Comparison of ENCODE assay signal across 19 mouse cellular contexts in the genomic region with DNA sequence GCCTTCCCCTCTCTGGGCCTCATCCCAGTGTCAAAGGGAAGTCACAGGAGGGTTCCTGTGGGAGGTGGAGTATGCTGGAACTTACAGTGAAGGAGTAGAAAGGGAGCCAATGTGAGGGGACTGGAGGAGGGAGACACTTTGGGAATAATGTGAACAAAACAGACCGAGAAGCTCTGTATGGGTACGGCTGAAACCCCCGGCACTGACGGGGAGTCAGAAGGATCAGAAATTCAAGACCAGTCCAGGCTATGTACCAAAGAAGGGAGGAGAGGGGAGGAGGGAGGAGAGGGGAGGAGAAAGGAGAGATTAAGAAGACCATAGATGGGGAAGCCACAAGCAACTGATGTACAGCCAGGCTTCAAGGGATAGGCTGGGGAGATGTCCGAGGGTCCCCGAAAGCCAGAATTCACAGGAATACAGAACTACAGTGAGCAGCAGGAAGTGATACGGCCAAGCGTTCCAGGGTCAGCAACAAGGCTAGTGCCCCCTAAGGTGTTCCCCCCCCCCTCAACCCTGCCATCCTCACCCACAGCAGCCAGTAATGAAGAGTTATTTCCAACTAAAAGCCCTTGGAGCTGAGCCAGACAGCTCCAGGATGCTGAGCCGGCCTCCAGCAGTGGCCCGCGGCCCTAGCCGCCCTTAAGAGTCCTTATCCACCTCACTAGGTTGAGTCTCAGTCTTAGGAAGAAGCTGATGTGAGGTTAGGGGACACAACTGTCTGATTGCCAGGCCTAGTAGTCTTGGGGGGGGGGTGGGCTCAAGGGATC. TPM values are rescaled to one million over a fixed set of nuclear protein-coding genes. Genes with fewer than 3 reads are reported as not detected.
DNase-seq lines count a peak whose midpoint lies in the region; ATAC-seq lines count a peak whose summit lies in the region.
"Had no signal": no experiment of that assay in that cellular context is flagged by ENCODE, and none has a peak within 500 bp of the region (broad histone marks: within the 10 kb centered on the region; RNA-seq: fewer than 3 reads in every experiment).

No protein-coding gene starts in this region.

- H3K9ac ChIP-seq in forebrain, embryonic 14.5 days (ENCODE audit: low read length), result peak overlapping the region; percentile 35; the same call in 1 of the 2 replicates
- H3K9ac ChIP-seq in forebrain, embryonic 11.5 days (ENCODE audit: low read length), result no peak overlapping the region
- no peak overlapping the region for H3K9ac ChIP-seq in midbrain, embryonic 14.5 days (replicated peaks; ENCODE audit: low read length)
- H3K9ac ChIP-seq in midbrain, embryonic 16.5 days (ENCODE audit: low read depth, low read length), result no peak overlapping the region
- H3K9ac ChIP-seq in forebrain, embryonic 16.5 days (replicated peaks; ENCODE audit: low read depth, low read length), result no peak overlapping the region
- H3K9ac ChIP-seq: heart, embryonic 13.5 days had no signal

- H3K4me2 ChIP-seq in forebrain, embryonic 14.5 days (ENCODE audit: low read length), result peak overlapping the region; percentile 7
- H3K4me2 ChIP-seq in forebrain, embryonic 11.5 days (ENCODE audit: low read depth, low read length, severe bottlenecking), result no peak overlapping the region
- H3K4me2 ChIP-seq in midbrain, embryonic 14.5 days (ENCODE audit: low read length), result no peak overlapping the region
- no peak overlapping the region for H3K4me2 ChIP-seq in midbrain, embryonic 16.5 days (ENCODE audit: low read length)
- no peak overlapping the region; the same call in 1 of the 2 replicates for H3K4me2 ChIP-seq in forebrain, embryonic 16.5 days (ENCODE audit: low read length)
- H3K4me2 ChIP-seq: heart, embryonic 13.5 days; liver, embryonic 11.5 days had no signal

- H3K9me3 ChIP-seq in forebrain, embryonic 14.5 days (replicated peaks; ENCODE audit: control insufficient read depth, low read length), result no peaks in the 10 kb centered on the region
- no peaks in the 10 kb centered on the region for H3K9me3 ChIP-seq in forebrain, embryonic 11.5 days (ENCODE audit: control insufficient read depth, low read length)
- no peaks in the 10 kb centered on the region for H3K9me3 ChIP-seq in midbrain, embryonic 14.5 days (ENCODE audit: control insufficient read depth, low read length)
- no peaks in the 10 kb centered on the region for H3K9me3 ChIP-seq in midbrain, embryonic 16.5 days (replicated peaks; ENCODE audit: control insufficient read depth, low read length, poor library complexity, severe bottlenecking)
- no peaks in the 10 kb centered on the region for H3K9me3 ChIP-seq in forebrain, embryonic 16.5 days (ENCODE audit: control insufficient read depth, low read length)
- H3K9me3 ChIP-seq: heart, embryonic 13.5 days; megakaryocyte, embryonic 14.5 days had no signal

- H3K27me3 ChIP-seq in forebrain, embryonic 14.5 days (replicated peaks; ENCODE audit: control insufficient read depth, insufficient read depth, low read length), result no peaks in the 10 kb centered on the region
- H3K27me3 ChIP-seq in forebrain, embryonic 11.5 days (ENCODE audit: control insufficient read depth, insufficient read depth, low read length), result no peaks in the 10 kb centered on the region
- H3K27me3 ChIP-seq in midbrain, embryonic 14.5 days (ENCODE audit: control insufficient read depth, insufficient read depth, low read length), result no peaks in the 10 kb centered on the region
- no peaks in the 10 kb centered on the region for H3K27me3 ChIP-seq in midbrain, embryonic 16.5 days (ENCODE audit: control insufficient read depth, insufficient read depth, low read depth, low read length)
- H3K27me3 ChIP-seq in forebrain, embryonic 16.5 days (replicated peaks; ENCODE audit: control insufficient read depth, insufficient read depth, low read length), result no peaks in the 10 kb centered on the region

- intact Hi-C loops in heart, postnatal 10 days (cut with DNase I), result no loop called here

- no peaks in the 10 kb centered on the region for H3K36me3 ChIP-seq in forebrain, embryonic 14.5 days (ENCODE audit: control insufficient read depth, insufficient read depth, low read length)
- no peaks in the 10 kb centered on the region for H3K36me3 ChIP-seq in forebrain, embryonic 11.5 days (ENCODE audit: control insufficient read depth, insufficient read depth, low read length)
- no peaks in the 10 kb centered on the region for H3K36me3 ChIP-seq in midbrain, embryonic 14.5 days (ENCODE audit: control insufficient read depth, insufficient read depth, low read length)
- no peaks in the 10 kb centered on the region for H3K36me3 ChIP-seq in midbrain, embryonic 16.5 days (ENCODE audit: control insufficient read depth, insufficient read depth, low read length)
- no peaks in the 10 kb centered on the region for H3K36me3 ChIP-seq in forebrain, embryonic 16.5 days (ENCODE audit: control insufficient read depth, insufficient read depth)
- H3K36me3 ChIP-seq: heart, embryonic 13.5 days had no signal

- peaks cover 18% of the 10 kb centered on the region for H3K4me1 ChIP-seq in forebrain, embryonic 14.5 days (ENCODE audit: control insufficient read depth, insufficient read depth, low read length)
- no peaks in the 10 kb centered on the region for H3K4me1 ChIP-seq in forebrain, embryonic 11.5 days (replicated peaks; ENCODE audit: control insufficient read depth, insufficient read depth, low read length)
- peaks cover 23% of the 10 kb centered on the region for H3K4me1 ChIP-seq in midbrain, embryonic 14.5 days (ENCODE audit: control insufficient read depth, insufficient read depth, low read length)
- H3K4me1 ChIP-seq in midbrain, embryonic 16.5 days (ENCODE audit: control insufficient read depth, insufficient read depth, low read length), result peaks cover 11% of the 10 kb centered on the region
- peaks cover 27% of the 10 kb centered on the region for H3K4me1 ChIP-seq in forebrain, embryonic 16.5 days (replicated peaks; ENCODE audit: control insufficient read depth, insufficient read depth, low read length)
- H3K4me1 ChIP-seq: heart, embryonic 13.5 days; megakaryocyte, embryonic 14.5 days had no signal

- 0 out of 2 replicates have a peak overlapping the region, but pooled peaks have one; percentile 9 for H3K27ac ChIP-seq in forebrain, embryonic 14.5 days (ENCODE audit: low read depth, low read length)
- no peak overlapping the region for H3K27ac ChIP-seq in forebrain, embryonic 11.5 days (ENCODE audit: low read depth, low read length)
- peak overlapping the region; percentile 63; the same call in 1 of the 2 replicates for H3K27ac ChIP-seq in midbrain, embryonic 14.5 days (replicated peaks; ENCODE audit: low read depth, low read length)
- no peak overlapping the region for H3K27ac ChIP-seq in midbrain, embryonic 16.5 days (ENCODE audit: low read length)
- H3K27ac ChIP-seq in forebrain, embryonic 16.5 days (ENCODE audit: low read length), result peak overlapping the region; percentile 64; the same call in 1 of the 2 replicates
- H3K27ac ChIP-seq: heart, embryonic 13.5 days had no signal

- H3K4me3 ChIP-seq in forebrain, embryonic 14.5 days (ENCODE audit: low read depth, low read length), result no peak overlapping the region
- no peak overlapping the region for H3K4me3 ChIP-seq in forebrain, embryonic 11.5 days (ENCODE audit: low read depth, low read length)
- H3K4me3 ChIP-seq in midbrain, embryonic 14.5 days (replicated peaks; ENCODE audit: low read depth, low read length), result no peak overlapping the region
- H3K4me3 ChIP-seq in midbrain, embryonic 16.5 days (ENCODE audit: low read depth, low read length), result no peak overlapping the region
- no peak overlapping the region for H3K4me3 ChIP-seq in forebrain, embryonic 16.5 days (replicated peaks; ENCODE audit: low read length)
- H3K4me3 ChIP-seq: heart, embryonic 13.5 days; megakaryocyte, embryonic 14.5 days had no signal

- peak; percentile 54 for DNase-seq in forebrain, embryonic 14.5 days (ENCODE audit: low spot score)
- no peak for DNase-seq in forebrain, embryonic 11.5 days (ENCODE audit: low spot score)
- peak; percentile 58 for DNase-seq in midbrain, embryonic 14.5 days
- DNase-seq in cerebellum, adult 11-12 months, result peak; percentile 69
- no peak for DNase-seq in urinary bladder, postnatal 14 days (ENCODE audit: low spot score)
- DNase-seq in heart, postnatal 10 days, result no peak
- DNase-seq: adrenal gland, adult 2 months; B cell, adult 2 months; kidney, adult 18-20 months; kidney, postnatal 36 days; lung, postnatal 10 days; thymus, adult 18-20 months had no signal

- no peak for ATAC-seq in forebrain, embryonic 14.5 days
- ATAC-seq in forebrain, embryonic 11.5 days (replicated peaks; ENCODE audit: low FRiP score), result no peak
- ATAC-seq in midbrain, embryonic 14.5 days (ENCODE audit: low FRiP score, low TSS enrichment), result no peak
- ATAC-seq in midbrain, embryonic 16.5 days, result no peak
- ATAC-seq in forebrain, embryonic 16.5 days, result no peak

- 54% methylated on average over 12 of the region's 12 CpGs for WGBS in forebrain, embryonic 14.5 days
- WGBS in forebrain, embryonic 11.5 days, result 68% methylated on average over 12 of the region's 12 CpGs
- 58% methylated on average over 12 of the region's 12 CpGs for WGBS in midbrain, embryonic 14.5 days
- WGBS in midbrain, embryonic 16.5 days, result 45% methylated on average over 12 of the region's 12 CpGs
- WGBS in forebrain, embryonic 16.5 days, result 49% methylated on average over 12 of the region's 12 CpGs

RNA-seq across cellular contexts. Expression of gene Slc29a4, which starts 0.8 kb away (rescaled TPM):
- polyA plus RNA-seq in forebrain, embryonic 14.5 days (2014; fragmentation: Nextera tagmentation; extraction: Ambion mirVana), result 50.4 and 69.7 TPM in 2 replicates
- polyA plus RNA-seq in forebrain, embryonic 11.5 days (2014; fragmentation: Nextera tagmentation; extraction: Ambion mirVana), result 31.3 and 35.6 TPM in 2 replicates
- 78.0 and 82.6 TPM in 2 replicates for polyA plus RNA-seq in midbrain, embryonic 14.5 days (2014; fragmentation: Nextera tagmentation; extraction: Ambion mirVana)
- 83.1 and 84.7 TPM in 2 replicates for polyA plus RNA-seq in midbrain, embryonic 16.5 days (2015; fragmentation: Nextera tagmentation; extraction: Ambion mirVana)
- polyA plus RNA-seq in forebrain, embryonic 16.5 days (2015; fragmentation: Nextera tagmentation; extraction: Ambion mirVana), result 93.7 and 99.2 TPM in 2 replicates
- total RNA-seq in heart, postnatal 10 days (2021), result 1 to 10 TPM; 1.1 to 1.5 TPM
- total RNA-seq: granulocyte monocyte progenitor cell, adult 5-6 weeks; hematopoietic stem cell, adult 5-6 weeks had no signal

Comparison
In these comparisons a context has a peak if more than half of its experiments do, and no peak if none do; other contexts are left out.
1. DNase-seq: peak in forebrain, embryonic 14.5 days (single experiment), midbrain, embryonic 14.5 days (single experiment) and cerebellum, adult 11-12 months (single experiment); none in forebrain, embryonic 11.5 days (single experiment), urinary bladder, postnatal 14 days (single experiment) and heart, postnatal 10 days (0 of 2).
2. H3K27ac ChIP-seq: peak in forebrain, embryonic 14.5 days (single experiment), midbrain, embryonic 14.5 days (single experiment) and forebrain, embryonic 16.5 days (single experiment); none in forebrain, embryonic 11.5 days (single experiment) and midbrain, embryonic 16.5 days (single experiment).